Mouse (Mus musculus): ENCODE data around the gene Hdgfl2. TPM values are rescaled to one million over a fixed set of nuclear protein-coding genes. Genes with fewer than 3 reads are reported as not detected.

The Hdgfl2 gene
- polyA plus RNA-seq, 1 experiment from 2014 or later: 56.5 TPM

DNA sequence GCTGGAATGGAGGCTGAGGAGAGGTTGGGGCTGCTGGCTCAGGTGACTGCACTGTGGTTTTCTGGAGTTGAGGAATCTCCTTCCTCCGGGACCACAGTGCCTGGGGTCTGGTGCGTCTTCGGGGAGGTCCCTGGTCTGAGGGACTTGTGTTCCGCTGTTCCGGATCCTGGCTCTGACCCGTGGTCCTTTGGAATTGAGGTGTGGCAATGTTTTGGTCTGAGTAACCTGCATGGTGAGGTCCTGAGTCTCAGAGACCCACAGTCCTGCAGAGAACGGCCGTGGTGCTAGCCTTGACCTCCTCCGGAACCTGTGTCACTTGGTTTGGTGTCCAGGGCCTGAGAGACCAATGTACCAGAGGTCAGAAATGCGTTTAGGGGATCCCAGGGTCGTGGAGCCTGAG lies 487 bp downstream of the Hdgfl2 start:
- peak overlapping the region in 1 of 2 experiments; percentile 71; a peak in 2 of 4 replicates for H3K27ac ChIP-seq (replicated peaks in 1 of 2; ENCODE audit: control insufficient read depth in 1 of 2, insufficient read depth in 1 of 2, low read depth in 2 of 2, low read length in 2 of 2)
- ATAC-seq (ENCODE audit: insufficient number of reproducible peaks, insufficient read depth, low FRiP score, low read depth): no peak
- H3K4me2 ChIP-seq (ENCODE audit: low read length): peak overlapping the region; percentile 96
- no peaks in the 10 kb centered on the region for H3K27me3 ChIP-seq (ENCODE audit: control insufficient read depth, insufficient read depth, low read length)
- no peaks in the 10 kb centered on the region for H3K9me3 ChIP-seq (ENCODE audit: control insufficient read depth, low read length)
- H3K4me1 ChIP-seq (ENCODE audit: control insufficient read depth in 2 of 2, insufficient read depth in 2 of 2, low read length in 2 of 2): peaks cover 18 to 26% of the 10 kb centered on the region in 2 experiments
- peak overlapping the region; percentile 88 for H3K9ac ChIP-seq (ENCODE audit: low read length)
- H3K4me3 ChIP-seq (ENCODE audit: control insufficient read depth in 1 of 2, insufficient read depth in 1 of 2, low read depth in 1 of 2, low read length in 2 of 2): peak overlapping the region; percentile 87 to 97
- peaks cover 23% of the 10 kb centered on the region for H3K36me3 ChIP-seq (ENCODE audit: control insufficient read depth, insufficient read depth, low read length)
- 2% methylated on average over 11 of the region's 11 CpGs for WGBS

DNA sequence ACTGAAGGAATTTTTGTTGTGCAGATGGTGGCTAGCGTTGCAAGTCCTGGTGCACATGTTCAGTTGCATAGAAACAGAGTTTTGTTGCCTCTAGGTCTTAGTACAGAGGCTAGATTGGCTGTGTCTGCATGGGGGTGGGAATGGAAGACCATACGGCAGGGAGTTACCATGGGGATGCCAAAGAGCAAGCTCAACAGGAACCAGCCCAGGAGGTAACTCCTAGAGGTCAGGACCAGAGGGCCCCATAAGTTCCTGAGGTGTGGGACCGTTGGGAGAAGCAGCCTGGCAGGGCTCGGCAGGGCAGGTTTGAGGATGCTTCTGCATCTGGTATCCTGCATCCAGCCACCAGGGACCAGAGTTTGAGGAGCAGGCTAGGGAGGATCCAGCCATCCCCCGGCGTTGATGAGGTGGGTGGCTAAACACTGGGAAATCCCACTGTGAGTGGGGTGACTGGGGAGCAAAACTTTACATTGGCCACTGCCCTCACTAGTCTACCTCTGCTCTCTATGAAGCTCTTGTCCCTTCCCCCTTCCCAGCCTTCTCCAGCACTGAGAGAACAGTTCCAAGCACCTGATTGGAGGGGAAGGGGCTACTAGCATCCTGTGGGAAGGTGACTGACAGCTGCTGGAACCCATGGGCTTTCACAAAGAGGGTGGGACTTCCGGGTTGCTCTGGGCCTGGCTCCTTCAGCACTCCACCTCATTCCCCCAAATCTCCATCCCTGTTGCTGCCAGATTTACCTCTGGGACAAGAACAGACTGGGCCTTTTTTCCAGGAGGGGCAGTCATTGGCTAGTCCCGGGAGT lies 1.5 kb downstream of the Hdgfl2 start:
- H3K27ac ChIP-seq (replicated peaks in 1 of 2; ENCODE audit: control insufficient read depth in 1 of 2, insufficient read depth in 1 of 2, low read depth in 2 of 2, low read length in 2 of 2): no peak overlapping the region
- ATAC-seq (ENCODE audit: insufficient number of reproducible peaks, insufficient read depth, low FRiP score, low read depth): no peak
- H3K9me3 ChIP-seq (ENCODE audit: control insufficient read depth, low read length): no peaks in the 10 kb centered on the region
- H3K9ac ChIP-seq (ENCODE audit: low read length): peak overlapping the region; percentile 88
- 14% methylated on average over 8 of the region's 8 CpGs for WGBS
- H3K4me3 ChIP-seq (ENCODE audit: control insufficient read depth in 1 of 2, insufficient read depth in 1 of 2, low read depth in 1 of 2, low read length in 2 of 2): peak overlapping the region; percentile 87 to 97
- H3K4me1 ChIP-seq (ENCODE audit: control insufficient read depth in 2 of 2, insufficient read depth in 2 of 2, low read length in 2 of 2): peaks cover 15 to 21% of the 10 kb centered on the region in 2 experiments
- no peaks in the 10 kb centered on the region for H3K27me3 ChIP-seq (ENCODE audit: control insufficient read depth, insufficient read depth, low read length)
- peaks cover 30% of the 10 kb centered on the region for H3K36me3 ChIP-seq (ENCODE audit: control insufficient read depth, insufficient read depth, low read length)
- H3K4me2 ChIP-seq (ENCODE audit: low read length): peak overlapping the region; percentile 96

DNA sequence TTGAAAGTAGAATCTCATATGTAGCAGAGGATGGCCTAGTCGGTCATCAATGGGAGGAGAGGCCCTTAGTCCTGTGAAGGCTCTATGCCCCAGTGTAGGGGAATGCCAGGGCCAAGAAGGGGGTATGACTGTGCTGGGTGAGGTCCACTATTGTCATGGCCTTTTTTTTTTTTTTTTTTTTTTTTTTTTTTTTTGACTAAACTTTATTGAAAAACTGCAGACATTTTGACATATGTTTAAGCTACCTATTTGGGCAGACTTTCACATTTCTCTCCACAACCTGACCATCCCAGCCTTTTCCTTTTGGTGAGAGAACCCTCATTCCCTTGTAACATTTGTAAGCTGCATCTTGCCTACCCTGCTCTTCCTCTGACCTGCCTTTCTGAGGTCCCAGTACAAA lies 12.9 kb downstream of the Hdgfl2 start:
- H3K9me3 ChIP-seq (ENCODE audit: control insufficient read depth, low read length): no peaks in the 10 kb centered on the region
- WGBS: 55% methylated on average over 1 of the region's 1 CpGs
- ATAC-seq (ENCODE audit: insufficient number of reproducible peaks, insufficient read depth, low FRiP score, low read depth): no peak
- no peak overlapping the region for H3K27ac ChIP-seq (replicated peaks in 1 of 2; ENCODE audit: control insufficient read depth in 1 of 2, insufficient read depth in 1 of 2, low read depth in 2 of 2, low read length in 2 of 2)
- H3K27me3 ChIP-seq (ENCODE audit: control insufficient read depth, insufficient read depth, low read length): no peaks in the 10 kb centered on the region
- H3K4me2 ChIP-seq (ENCODE audit: low read length): no peak overlapping the region
- no peak overlapping the region for H3K4me3 ChIP-seq (ENCODE audit: control insufficient read depth in 1 of 2, insufficient read depth in 1 of 2, low read depth in 1 of 2, low read length in 2 of 2)
- no peak overlapping the region for H3K9ac ChIP-seq (ENCODE audit: low read length)
- no peaks in the 10 kb centered on the region for H3K4me1 ChIP-seq (ENCODE audit: control insufficient read depth in 2 of 2, insufficient read depth in 2 of 2, low read length in 2 of 2)
- peaks cover 64% of the 10 kb centered on the region for H3K36me3 ChIP-seq (ENCODE audit: control insufficient read depth, insufficient read depth, low read length)

DNA sequence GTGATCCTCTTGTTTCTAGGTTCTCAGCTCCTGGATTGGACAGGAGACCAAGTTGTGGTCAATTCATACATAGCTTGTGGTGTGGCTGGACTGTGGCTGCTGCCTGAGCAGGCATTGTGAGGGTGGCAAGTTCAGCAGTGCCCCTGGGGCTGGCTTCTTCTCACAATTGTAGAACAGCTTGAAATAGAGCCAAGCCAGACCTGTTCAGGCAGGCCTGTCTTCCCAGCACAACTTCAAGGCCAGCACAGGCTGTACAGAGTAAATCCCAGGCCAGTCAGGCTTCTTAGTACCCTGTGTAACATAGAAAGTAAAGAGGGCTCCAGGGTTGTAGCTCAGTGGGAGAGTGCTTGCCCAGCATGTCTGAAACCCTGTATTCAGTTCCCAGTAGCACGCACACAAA lies 13.4 kb downstream of the Hdgfl2 start:
- no peaks in the 10 kb centered on the region for H3K9me3 ChIP-seq (ENCODE audit: control insufficient read depth, low read length)
- ATAC-seq (ENCODE audit: insufficient number of reproducible peaks, insufficient read depth, low FRiP score, low read depth): no peak
- H3K9ac ChIP-seq (ENCODE audit: low read length): no peak overlapping the region
- H3K4me1 ChIP-seq (ENCODE audit: control insufficient read depth in 2 of 2, insufficient read depth in 2 of 2, low read length in 2 of 2): no peaks in the 10 kb centered on the region
- H3K27me3 ChIP-seq (ENCODE audit: control insufficient read depth, insufficient read depth, low read length): no peaks in the 10 kb centered on the region
- WGBS: 100% methylated on average over 1 of the region's 1 CpGs
- H3K27ac ChIP-seq (replicated peaks in 1 of 2; ENCODE audit: control insufficient read depth in 1 of 2, insufficient read depth in 1 of 2, low read depth in 2 of 2, low read length in 2 of 2): no peak overlapping the region
- no peak overlapping the region for H3K4me2 ChIP-seq (ENCODE audit: low read length)
- H3K36me3 ChIP-seq (ENCODE audit: control insufficient read depth, insufficient read depth, low read length): peaks cover 65% of the 10 kb centered on the region
- H3K4me3 ChIP-seq (ENCODE audit: control insufficient read depth in 1 of 2, insufficient read depth in 1 of 2, low read depth in 1 of 2, low read length in 2 of 2): no peak overlapping the region

- no peak for ATAC-seq (ENCODE audit: insufficient number of reproducible peaks, insufficient read depth, low FRiP score, low read depth)
- no peak overlapping the region for H3K9ac ChIP-seq (ENCODE audit: low read length)
Observed at GRCm38 (mm10) chr17:56096883-56097282, 17.4 kb downstream of the Hdgfl2 start.

GRCm38 (mm10) chr17:56098180-56098579 lies 18.7 kb downstream of the Hdgfl2 start:
- Histone ChIP-seq H3K4me3 (ENCODE audit: control insufficient read depth in 1 of 2, insufficient read depth in 1 of 2, low read depth in 1 of 2, low read length in 2 of 2) (no peak overlapping the region), H3K27ac (replicated peaks in 1 of 2; ENCODE audit: control insufficient read depth in 1 of 2, insufficient read depth in 1 of 2, low read depth in 2 of 2, low read length in 2 of 2) (no peak overlapping the region), H3K4me1 (ENCODE audit: control insufficient read depth in 2 of 2, insufficient read depth in 2 of 2, low read length in 2 of 2) (no peaks in the 10 kb centered on the region), H3K27me3 (ENCODE audit: control insufficient read depth, insufficient read depth, low read length) (no peaks in the 10 kb centered on the region), H3K9ac (ENCODE audit: low read length) (no peak overlapping the region), H3K36me3 (ENCODE audit: control insufficient read depth, insufficient read depth, low read length) (peaks cover 94% of the 10 kb centered on the region), H3K4me2 (ENCODE audit: low read length) (no peak overlapping the region), H3K9me3 (ENCODE audit: control insufficient read depth, low read length) (no peaks in the 10 kb centered on the region)
- no peak for ATAC-seq (ENCODE audit: insufficient number of reproducible peaks, insufficient read depth, low FRiP score, low read depth)
- 88% methylated on average over 8 of the region's 8 CpGs for WGBS

More at GRCm38 (mm10) chr17:56096883-56097282, 17.4 kb downstream of the Hdgfl2 start:
- Histone ChIP-seq H3K4me2 (ENCODE audit: low read length) (no peak overlapping the region), H3K4me3 (ENCODE audit: control insufficient read depth in 1 of 2, insufficient read depth in 1 of 2, low read depth in 1 of 2, low read length in 2 of 2) (no peak overlapping the region), H3K4me1 (ENCODE audit: control insufficient read depth in 2 of 2, insufficient read depth in 2 of 2, low read length in 2 of 2) (no peaks in the 10 kb centered on the region), H3K36me3 (ENCODE audit: control insufficient read depth, insufficient read depth, low read length) (peaks cover 89% of the 10 kb centered on the region), H3K27me3 (ENCODE audit: control insufficient read depth, insufficient read depth, low read length) (no peaks in the 10 kb centered on the region), H3K27ac (replicated peaks in 1 of 2; ENCODE audit: control insufficient read depth in 1 of 2, insufficient read depth in 1 of 2, low read depth in 2 of 2, low read length in 2 of 2) (no peak overlapping the region), H3K9me3 (ENCODE audit: control insufficient read depth, low read length) (no peaks in the 10 kb centered on the region)
- 92% methylated on average over 12 of the region's 12 CpGs for WGBS

GRCm38 (mm10) chr17:56098711-56099572 lies 19.5 kb downstream of the Hdgfl2 start:
- no peak overlapping the region for H3K9ac ChIP-seq (ENCODE audit: low read length)
- WGBS: 93% methylated on average over 15 of the region's 15 CpGs
- no peaks in the 10 kb centered on the region for H3K9me3 ChIP-seq (ENCODE audit: control insufficient read depth, low read length)
- peaks cover 92% of the 10 kb centered on the region for H3K36me3 ChIP-seq (ENCODE audit: control insufficient read depth, insufficient read depth, low read length)
- H3K27me3 ChIP-seq (ENCODE audit: control insufficient read depth, insufficient read depth, low read length): no peaks in the 10 kb centered on the region
- H3K4me2 ChIP-seq (ENCODE audit: low read length): no peak overlapping the region
- H3K4me3 ChIP-seq (ENCODE audit: control insufficient read depth in 1 of 2, insufficient read depth in 1 of 2, low read depth in 1 of 2, low read length in 2 of 2): no peak overlapping the region
- H3K4me1 ChIP-seq (ENCODE audit: control insufficient read depth in 2 of 2, insufficient read depth in 2 of 2, low read length in 2 of 2): no peaks in the 10 kb centered on the region
- ATAC-seq (ENCODE audit: insufficient number of reproducible peaks, insufficient read depth, low FRiP score, low read depth): no peak
- H3K27ac ChIP-seq (replicated peaks in 1 of 2; ENCODE audit: control insufficient read depth in 1 of 2, insufficient read depth in 1 of 2, low read depth in 2 of 2, low read length in 2 of 2): no peak overlapping the region

Data from heart, embryonic 14.5 days (tissue).